Mouse (Mus musculus) heart, embryonic 11.5 days (tissue): ENCODE results near the gene Sugct. TPM values are rescaled to one million over a fixed set of nuclear protein-coding genes. Genes with fewer than 3 reads are reported as not detected.

ENCODE experiments used
- ATAC-seq: fragments of 200-750 bp; cut with Nextera tagmentation; replicated peaks from 2 replicates; pipeline ENCODE4 v1.8.0; 2017; ENCODE audit warnings: moderate library complexity; ENCODE audit not compliant: insufficient number of reproducible peaks, low FRiP score, low TSS enrichment
- H3K27ac ChIP-seq: fragments of 300-500 bp; sonication (generic); 2 replicates; pipeline ENCODE4 v1.5.1; 2014; ENCODE audit warnings: mild to moderate bottlenecking, low read depth, low read length
- H3K27me3 ChIP-seq: fragments of 300-500 bp; sonication (generic); 2 replicates; pipeline ENCODE4 v1.6.1; 2014; ENCODE audit warnings: mild to moderate bottlenecking, low read length, mixed read lengths; ENCODE audit not compliant: control insufficient read depth, insufficient read depth
- H3K36me3 ChIP-seq: fragments of 300-500 bp; sonication (generic); 2 replicates; pipeline ENCODE4 v1.6.1; 2014; ENCODE audit warnings: mild to moderate bottlenecking, low read length, moderate library complexity, mixed read lengths; ENCODE audit not compliant: control insufficient read depth, insufficient read depth
- H3K4me1 ChIP-seq: fragments of 300-500 bp; sonication (generic); 2 replicates; pipeline ENCODE4 v1.6.1; 2014; ENCODE audit warnings: low read length; ENCODE audit not compliant: control insufficient read depth, insufficient read depth
- H3K4me2 ChIP-seq: fragments of 300-500 bp; sonication (generic); 2 replicates; pipeline ENCODE4 v1.6.1; 2014; ENCODE audit warnings: mild to moderate bottlenecking, moderate library complexity
- H3K4me3 ChIP-seq: fragments of 300-500 bp; sonication (generic); 2 replicates; pipeline ENCODE4 v1.5.1; 2014; ENCODE audit warnings: low read depth, low read length
- H3K9ac ChIP-seq: fragments of 300-500 bp; sonication (generic); 2 replicates; pipeline ENCODE4 v1.6.1; 2014; ENCODE audit warnings: mild to moderate bottlenecking, low read depth, low read length, moderate library complexity
- H3K9me3 ChIP-seq: fragments of 300-500 bp; sonication (generic); replicated peaks from 2 replicates; pipeline ENCODE4 v1.6.1; 2016; ENCODE audit warnings: low read length; ENCODE audit not compliant: control insufficient read depth
- WGBS: fragments of 180-500 bp; shearing (Covaris S2); extraction: QIAGEN DNeasy Blood & Tissue Kit; methylation state at CpG from one replicate; pipeline ENCODE4 v1.1.7; 2014; ENCODE audit not compliant: insufficient replicate concordance; 5-methylcytosine and 5-hydroxymethylcytosine counted together
- polyA plus RNA-seq: library from polyadenylated mRNA; unstranded; fragments of >200 nt; fragmentation: Nextera tagmentation; extraction: Ambion mirVana; gene quantifications from 2 replicates; pipeline ENCODE4 v1.2.1, GENCODE M21; 2014

The Sugct gene
- polyA plus RNA-seq, 1 experiment from 2014 or later: 4.0 TPM

DNA sequence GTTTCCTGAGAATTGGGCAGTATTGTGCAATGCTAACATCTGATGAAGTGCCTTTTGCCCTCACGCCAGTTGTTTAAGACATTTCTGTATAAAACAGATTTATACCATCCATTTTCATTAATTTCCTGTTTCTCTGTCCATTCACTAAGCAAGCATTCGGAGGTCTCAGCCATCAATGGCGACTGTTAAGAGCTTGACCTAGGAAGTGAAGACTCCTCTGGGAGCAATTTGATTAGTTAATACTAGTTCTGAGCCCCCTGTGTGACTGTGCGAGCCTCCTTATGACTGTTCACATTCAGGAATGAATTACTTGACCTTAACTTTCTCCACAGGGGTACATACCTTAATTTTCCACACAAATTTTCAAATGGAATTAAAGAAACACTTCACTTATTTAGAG lies 743.3 kb downstream of the Sugct start:
- no peak overlapping the region for H3K4me2 ChIP-seq
- no peaks in the 10 kb centered on the region for H3K4me1 ChIP-seq
- H3K9ac ChIP-seq: no peak overlapping the region
- H3K9me3 ChIP-seq: no peaks in the 10 kb centered on the region
- ATAC-seq: no peak
- 72% methylated on average over 4 of the region's 4 CpGs for WGBS
- H3K27me3 ChIP-seq: no peaks in the 10 kb centered on the region
- H3K4me3 ChIP-seq: no peak overlapping the region
- H3K27ac ChIP-seq: no peak overlapping the region
- no peaks in the 10 kb centered on the region for H3K36me3 ChIP-seq

DNA sequence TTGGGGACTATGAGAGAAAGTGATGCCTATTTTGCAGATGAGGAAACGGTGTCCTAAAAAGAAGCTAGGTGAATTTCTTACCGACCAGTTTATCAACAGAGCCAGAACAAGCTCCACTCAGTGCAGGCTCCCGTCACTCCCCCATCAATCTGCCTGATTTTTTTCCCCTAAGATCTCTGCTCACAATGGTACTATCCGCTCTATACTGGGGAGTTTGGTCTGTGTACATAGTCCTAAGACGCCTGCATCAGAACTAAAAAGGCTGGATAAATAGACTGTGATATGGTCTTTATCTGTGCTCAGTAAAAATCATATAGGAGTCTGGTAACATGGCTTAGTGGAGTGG lies 755.9 kb downstream of the Sugct start:
- H3K4me3 ChIP-seq: no peak overlapping the region
- no peaks in the 10 kb centered on the region for H3K9me3 ChIP-seq
- H3K4me1 ChIP-seq: no peaks in the 10 kb centered on the region
- H3K9ac ChIP-seq: no peak overlapping the region
- 73% methylated on average over 5 of the region's 5 CpGs for WGBS
- H3K36me3 ChIP-seq: no peaks in the 10 kb centered on the region
- no peaks in the 10 kb centered on the region for H3K27me3 ChIP-seq
- ATAC-seq: no peak
- H3K27ac ChIP-seq: no peak overlapping the region
- H3K4me2 ChIP-seq: no peak overlapping the region

DNA sequence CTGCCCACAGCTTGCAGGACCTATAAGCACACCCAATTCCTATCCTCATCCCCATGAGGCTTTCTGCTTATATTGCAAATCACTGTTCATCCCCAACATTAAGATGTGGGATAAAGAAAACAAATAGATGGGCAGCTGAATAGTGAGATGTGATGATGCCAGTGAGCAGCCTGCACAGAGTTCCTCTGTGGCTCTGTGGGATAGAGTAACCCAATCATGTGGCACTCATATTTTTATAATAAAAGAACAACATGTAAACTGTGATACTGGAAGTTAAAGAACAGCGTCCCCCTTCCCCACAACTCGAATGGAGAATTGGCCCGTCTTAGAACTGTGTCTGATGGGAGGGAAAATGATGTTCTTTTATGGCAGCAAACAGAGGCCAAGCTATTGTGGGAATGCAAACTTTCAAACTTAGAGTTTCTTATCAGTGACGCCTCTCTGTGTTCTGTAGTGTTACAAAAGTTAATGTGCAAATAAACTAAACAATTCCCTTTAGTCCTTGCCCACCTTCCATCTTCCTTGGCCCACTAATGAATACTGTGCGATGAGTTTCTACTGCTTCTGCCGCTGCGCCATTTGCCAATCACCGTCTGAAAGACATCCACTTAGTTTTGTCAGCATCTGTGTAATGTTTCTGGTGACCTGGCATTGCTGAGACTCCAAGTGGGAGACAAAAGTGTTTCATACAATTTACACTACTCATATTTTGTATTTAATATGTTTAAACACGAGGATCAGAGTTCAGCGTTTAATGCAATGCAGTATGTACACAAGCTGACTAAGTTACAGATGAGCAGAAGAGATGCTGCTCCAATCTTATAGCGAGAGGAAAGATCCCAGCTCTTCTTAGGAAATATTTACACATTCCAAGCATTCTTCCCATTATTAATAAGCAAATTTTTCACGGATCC lies 756.5 kb downstream of the Sugct start:
- no peak for ATAC-seq
- WGBS: 73% methylated on average over 12 of the region's 12 CpGs
- H3K9ac ChIP-seq: no peak overlapping the region
- no peaks in the 10 kb centered on the region for H3K36me3 ChIP-seq
- H3K27me3 ChIP-seq: no peaks in the 10 kb centered on the region
- H3K4me2 ChIP-seq: no peak overlapping the region
- H3K9me3 ChIP-seq: no peaks in the 10 kb centered on the region
- no peak overlapping the region for H3K4me3 ChIP-seq
- H3K4me1 ChIP-seq: no peaks in the 10 kb centered on the region
- no peak overlapping the region for H3K27ac ChIP-seq

DNA sequence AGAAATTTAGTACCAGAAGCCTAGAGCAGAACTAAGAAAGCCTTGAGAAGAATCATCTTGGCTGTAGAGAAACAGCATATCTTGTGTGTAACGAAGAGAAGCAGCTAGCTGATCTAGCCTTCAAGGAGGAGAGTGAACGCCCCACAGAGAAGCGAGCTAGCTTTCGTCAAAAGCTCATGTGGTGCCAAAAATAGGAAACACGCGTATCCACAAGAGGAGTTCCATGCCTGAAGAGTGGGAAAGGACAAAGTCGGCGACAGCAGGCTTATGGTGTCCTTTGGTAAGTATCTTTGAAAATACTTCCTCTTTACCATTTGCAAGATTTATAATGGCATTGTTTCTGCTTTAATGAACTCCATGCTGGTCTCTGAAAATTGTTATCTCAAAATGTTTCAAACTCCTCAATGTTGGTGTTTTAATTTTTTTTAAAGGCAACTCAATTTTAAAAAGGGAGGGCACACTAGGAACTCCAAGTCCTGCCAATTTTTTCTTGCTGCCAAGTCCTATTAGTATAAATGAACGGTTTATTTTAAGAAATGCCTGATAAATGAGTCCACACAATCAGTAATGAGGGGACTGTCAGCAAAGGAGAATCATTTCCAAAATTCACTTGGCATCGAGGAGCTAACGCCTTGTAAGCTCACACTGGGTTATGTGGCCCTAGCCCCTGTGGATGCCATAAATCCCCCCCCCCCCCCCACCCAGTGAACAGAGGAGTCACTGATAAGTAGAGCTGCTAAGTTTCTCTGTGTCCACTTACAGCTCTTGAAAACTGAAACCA lies 757.7 kb downstream of the Sugct start:
- Histone ChIP-seq H3K4me3 (no peak overlapping the region), H3K4me1 (no peaks in the 10 kb centered on the region), H3K9ac (no peak overlapping the region), H3K36me3 (no peaks in the 10 kb centered on the region), H3K27ac (no peak overlapping the region), H3K27me3 (no peaks in the 10 kb centered on the region), H3K9me3 (no peaks in the 10 kb centered on the region), H3K4me2 (no peak overlapping the region)
- 45% methylated on average over 11 of the region's 11 CpGs for WGBS
- no peak for ATAC-seq

DNA sequence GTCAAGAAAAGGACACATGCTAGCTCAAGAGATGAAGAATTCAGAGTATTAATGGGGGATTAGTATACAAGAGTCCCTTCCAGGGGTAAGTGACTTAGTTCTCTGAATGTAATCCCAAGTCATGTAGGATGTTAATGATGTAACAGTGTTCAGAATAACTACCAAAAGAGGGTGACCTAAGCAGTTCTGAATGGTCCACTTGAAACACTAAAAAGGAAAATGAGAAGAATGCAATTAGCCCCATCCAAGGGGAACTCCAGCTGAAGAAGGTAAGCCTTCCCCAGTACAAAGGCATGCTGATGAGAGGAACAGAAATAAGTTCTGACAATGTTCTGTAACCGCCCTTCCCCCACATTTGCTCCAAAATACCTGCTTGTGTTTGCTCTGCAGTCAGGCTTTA lies 760.3 kb downstream of the Sugct start:
- no peaks in the 10 kb centered on the region for H3K27me3 ChIP-seq
- H3K27ac ChIP-seq: no peak overlapping the region
- H3K4me3 ChIP-seq: no peak overlapping the region
- H3K9ac ChIP-seq: no peak overlapping the region
- ATAC-seq: peak; percentile 57; the same call in 1 of the 2 replicates
- WGBS: 50% methylated on average over 1 of the region's 1 CpGs
- no peaks in the 10 kb centered on the region for H3K4me1 ChIP-seq
- no peaks in the 10 kb centered on the region for H3K9me3 ChIP-seq
- H3K4me2 ChIP-seq: no peak overlapping the region
- H3K36me3 ChIP-seq: no peaks in the 10 kb centered on the region

GRCm38 (mm10) chr13:16933600-16933999 lies 761.8 kb downstream of the Sugct start:
- H3K27ac ChIP-seq: no peak overlapping the region
- H3K9ac ChIP-seq: no peak overlapping the region
- no peaks in the 10 kb centered on the region for H3K4me1 ChIP-seq
- 74% methylated on average over 4 of the region's 4 CpGs for WGBS
- no peak overlapping the region for H3K4me3 ChIP-seq
- no peaks in the 10 kb centered on the region for H3K36me3 ChIP-seq
- no peak overlapping the region for H3K4me2 ChIP-seq
- ATAC-seq: no peak
- H3K27me3 ChIP-seq: no peaks in the 10 kb centered on the region
- no peaks in the 10 kb centered on the region for H3K9me3 ChIP-seq

GRCm38 (mm10) chr13:16921305-16921704 lies 774.0 kb downstream of the Sugct start:
- Histone ChIP-seq H3K27ac (no peak overlapping the region), H3K9me3 (no peaks in the 10 kb centered on the region), H3K9ac (no peak overlapping the region), H3K27me3 (no peaks in the 10 kb centered on the region), H3K4me2 (no peak overlapping the region), H3K36me3 (no peaks in the 10 kb centered on the region), H3K4me3 (no peak overlapping the region), H3K4me1 (no peaks in the 10 kb centered on the region)
- WGBS: 42% methylated on average over 4 of the region's 4 CpGs
- ATAC-seq: no peak

DNA sequence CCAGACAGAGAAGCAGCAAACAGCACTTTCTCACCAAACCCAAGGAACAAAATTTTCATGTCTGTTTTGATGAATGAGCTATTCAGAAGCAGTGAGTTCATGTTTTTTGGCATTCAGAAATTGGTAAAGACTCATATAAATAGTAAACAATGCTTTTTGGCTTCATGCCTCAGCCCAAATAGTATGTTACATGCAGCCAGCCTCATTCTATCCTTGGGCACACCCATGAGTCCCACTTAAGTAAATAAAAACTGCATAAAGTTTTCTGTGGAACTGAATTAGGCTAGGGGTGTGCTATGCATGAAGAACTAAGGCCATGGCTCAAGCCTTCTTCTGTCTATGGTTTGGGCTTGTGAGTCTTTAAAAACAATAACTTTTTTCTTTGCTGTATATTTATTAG lies 779.7 kb downstream of the Sugct start:
- Histone ChIP-seq H3K4me3 (no peak overlapping the region), H3K27ac (no peak overlapping the region), H3K4me1 (no peaks in the 10 kb centered on the region), H3K36me3 (no peaks in the 10 kb centered on the region), H3K27me3 (no peaks in the 10 kb centered on the region), H3K9me3 (no peaks in the 10 kb centered on the region), H3K4me2 (no peak overlapping the region), H3K9ac (no peak overlapping the region)
- ATAC-seq: no peak
